Mouse (Mus musculus): ENCODE results near the gene Rbfox1. TPM values are rescaled to one million over a fixed set of nuclear protein-coding genes. Genes with fewer than 3 reads are reported as not detected.

The Rbfox1 gene
- polyA plus RNA-seq, 1 experiment from 2014 or later = 0.32 TPM

GRCm38 (mm10) chr16:5992045-5993011 lies 107.2 kb downstream of the Rbfox1 start:
- Histone ChIP-seq H3K9ac (no peak overlapping the region), H3K27me3 (no peaks in the 10 kb centered on the region), H3K4me2 (no peak overlapping the region), H3K4me1 (replicated peaks) (no peaks in the 10 kb centered on the region), H3K27ac (replicated peaks) (no peak overlapping the region), H3K9me3 (replicated peaks) (no peaks in the 10 kb centered on the region), H3K4me3 (replicated peaks) (no peak overlapping the region), H3K36me3 (replicated peaks) (no peaks in the 10 kb centered on the region)
- 50% methylated on average over 10 of the region's 10 CpGs for WGBS (ENCODE audit: insufficient replicate concordance)
- no peak for ATAC-seq (ENCODE audit: insufficient read depth)

GRCm38 (mm10) chr16:5997136-5997535 lies 112.0 kb downstream of the Rbfox1 start:
- Histone ChIP-seq H3K9ac (no peak overlapping the region), H3K4me2 (no peak overlapping the region), H3K36me3 (replicated peaks) (no peaks in the 10 kb centered on the region), H3K27ac (replicated peaks) (no peak overlapping the region), H3K9me3 (replicated peaks) (no peaks in the 10 kb centered on the region), H3K4me3 (replicated peaks) (no peak overlapping the region), H3K27me3 (no peaks in the 10 kb centered on the region), H3K4me1 (replicated peaks) (no peaks in the 10 kb centered on the region)
- no peak for ATAC-seq (ENCODE audit: insufficient read depth)
- WGBS (ENCODE audit: insufficient replicate concordance) = 43% methylated on average over 4 of the region's 4 CpGs

DNA sequence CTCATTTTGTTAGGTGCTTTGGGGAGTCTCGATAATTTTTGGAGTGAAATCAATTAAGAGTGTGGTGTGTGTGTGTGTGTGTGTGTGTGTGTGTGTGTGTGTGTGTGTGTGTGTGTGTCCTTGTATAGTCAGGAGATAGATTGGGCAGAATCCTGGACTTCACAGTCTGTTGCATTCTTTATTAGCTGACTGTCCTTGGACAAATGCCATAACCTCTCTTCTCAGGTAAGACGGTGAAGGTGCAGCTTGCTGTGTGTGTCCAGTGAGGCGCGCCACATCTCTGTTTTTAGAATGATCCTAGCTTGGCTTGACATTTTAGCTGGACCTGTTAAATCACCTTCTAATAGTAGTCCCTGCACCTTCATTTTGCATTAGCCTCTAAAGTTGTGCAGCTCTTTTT lies 112.5 kb downstream of the Rbfox1 start:
- Histone ChIP-seq H3K27me3 (no peaks in the 10 kb centered on the region), H3K4me3 (replicated peaks) (no peak overlapping the region), H3K27ac (replicated peaks) (no peak overlapping the region), H3K4me2 (no peak overlapping the region), H3K9ac (no peak overlapping the region), H3K36me3 (replicated peaks) (no peaks in the 10 kb centered on the region), H3K9me3 (replicated peaks) (no peaks in the 10 kb centered on the region), H3K4me1 (replicated peaks) (no peaks in the 10 kb centered on the region)
- WGBS (ENCODE audit: insufficient replicate concordance) = 80% methylated on average over 4 of the region's 4 CpGs
- ATAC-seq (ENCODE audit: insufficient read depth) = no peak

- Histone ChIP-seq H3K9ac (no peak overlapping the region), H3K36me3 (replicated peaks) (no peaks in the 10 kb centered on the region), H3K27me3 (no peaks in the 10 kb centered on the region), H3K9me3 (replicated peaks) (no peaks in the 10 kb centered on the region), H3K4me2 (no peak overlapping the region), H3K4me3 (replicated peaks) (no peak overlapping the region), H3K4me1 (replicated peaks) (no peaks in the 10 kb centered on the region), H3K27ac (replicated peaks) (no peak overlapping the region)
- no peak for ATAC-seq (ENCODE audit: insufficient read depth)
- 28% methylated on average over 1 of the region's 1 CpGs for WGBS (ENCODE audit: insufficient replicate concordance)
Measured at GRCm38 (mm10) chr16:6000016-6000415, 114.9 kb downstream of the Rbfox1 start.

GRCm38 (mm10) chr16:6006996-6007395 lies 121.8 kb downstream of the Rbfox1 start:
- Histone ChIP-seq H3K4me2 (no peak overlapping the region), H3K4me3 (replicated peaks) (no peak overlapping the region), H3K36me3 (replicated peaks) (no peaks in the 10 kb centered on the region), H3K27ac (replicated peaks) (no peak overlapping the region), H3K4me1 (replicated peaks) (no peaks in the 10 kb centered on the region), H3K9me3 (replicated peaks) (no peaks in the 10 kb centered on the region), H3K27me3 (no peaks in the 10 kb centered on the region), H3K9ac (no peak overlapping the region)
- ATAC-seq (ENCODE audit: insufficient read depth) = no peak

- Histone ChIP-seq H3K4me2 (no peak overlapping the region), H3K36me3 (replicated peaks) (no peaks in the 10 kb centered on the region), H3K9ac (no peak overlapping the region), H3K9me3 (replicated peaks) (no peaks in the 10 kb centered on the region), H3K4me1 (replicated peaks) (no peaks in the 10 kb centered on the region), H3K27ac (replicated peaks) (no peak overlapping the region), H3K27me3 (no peaks in the 10 kb centered on the region), H3K4me3 (replicated peaks) (no peak overlapping the region)
- WGBS (ENCODE audit: insufficient replicate concordance) = 57% methylated on average over 3 of the region's 3 CpGs
- ATAC-seq (ENCODE audit: insufficient read depth) = no peak
Measured at GRCm38 (mm10) chr16:6012853-6013252, 127.7 kb downstream of the Rbfox1 start.

GRCm38 (mm10) chr16:6018639-6019038 lies 133.5 kb downstream of the Rbfox1 start:
- H3K9ac ChIP-seq = no peak overlapping the region
- no peaks in the 10 kb centered on the region for H3K9me3 ChIP-seq (replicated peaks)
- 26% methylated on average over 5 of the region's 5 CpGs for WGBS (ENCODE audit: insufficient replicate concordance)
- H3K27me3 ChIP-seq = no peaks in the 10 kb centered on the region
- H3K36me3 ChIP-seq (replicated peaks) = no peaks in the 10 kb centered on the region
- no peak overlapping the region for H3K4me3 ChIP-seq (replicated peaks)
- H3K27ac ChIP-seq (replicated peaks) = no peak overlapping the region
- no peak overlapping the region for H3K4me2 ChIP-seq
- H3K4me1 ChIP-seq (replicated peaks) = no peaks in the 10 kb centered on the region
- ATAC-seq (ENCODE audit: insufficient read depth) = no peak

DNA sequence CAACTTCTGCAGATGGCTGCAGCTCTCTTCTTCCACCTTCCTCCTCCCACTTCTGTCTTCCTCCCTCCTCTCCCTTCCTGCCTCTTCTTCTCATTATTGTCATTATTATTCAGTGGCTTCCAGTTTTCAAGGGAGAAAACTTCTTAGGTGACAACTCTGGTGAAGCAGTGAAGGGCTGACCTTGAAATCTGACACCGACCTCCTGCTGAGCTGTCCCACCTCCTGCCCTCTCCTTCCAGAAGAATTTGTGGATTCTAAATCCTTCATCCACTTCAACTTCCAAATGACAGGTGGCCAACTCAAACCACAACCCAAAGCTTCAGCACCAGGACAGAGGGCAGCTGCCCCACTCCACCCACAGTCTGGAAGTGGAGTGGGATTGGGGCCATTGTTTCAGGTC lies 134.2 kb downstream of the Rbfox1 start:
- Histone ChIP-seq H3K36me3 (replicated peaks) (no peaks in the 10 kb centered on the region), H3K4me1 (replicated peaks) (no peaks in the 10 kb centered on the region), H3K9ac (no peak overlapping the region), H3K4me3 (replicated peaks) (no peak overlapping the region), H3K9me3 (replicated peaks) (no peaks in the 10 kb centered on the region), H3K4me2 (no peak overlapping the region), H3K27me3 (no peaks in the 10 kb centered on the region), H3K27ac (replicated peaks) (no peak overlapping the region)
- WGBS (ENCODE audit: insufficient replicate concordance) = 19% methylated on average over 1 of the region's 1 CpGs
- no peak for ATAC-seq (ENCODE audit: insufficient read depth)

DNA sequence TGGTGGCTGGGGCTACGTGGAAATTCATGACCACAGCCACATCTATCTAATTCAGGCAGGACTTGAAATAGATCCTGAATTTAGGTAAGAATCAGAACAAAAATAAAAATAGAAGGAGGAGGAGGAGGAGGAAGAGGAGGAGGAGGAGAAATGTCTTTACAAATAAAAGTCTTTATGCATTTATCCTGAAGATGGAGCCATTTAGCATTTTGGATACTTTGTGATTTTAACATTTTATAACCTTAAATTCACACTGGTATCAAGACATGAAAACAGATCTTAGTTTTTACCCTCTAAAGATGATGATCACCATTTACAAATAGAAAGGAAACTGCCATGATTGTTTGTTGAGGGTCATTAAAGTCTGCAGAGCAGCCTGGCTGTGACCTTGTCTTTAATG lies 146.1 kb downstream of the Rbfox1 start:
- no peak overlapping the region for H3K27ac ChIP-seq (replicated peaks)
- H3K36me3 ChIP-seq (replicated peaks) = no peaks in the 10 kb centered on the region
- WGBS (ENCODE audit: insufficient replicate concordance) = 41% methylated on average over 1 of the region's 1 CpGs
- no peaks in the 10 kb centered on the region for H3K27me3 ChIP-seq
- no peak for ATAC-seq (ENCODE audit: insufficient read depth)
- H3K4me3 ChIP-seq (replicated peaks) = no peak overlapping the region
- H3K4me1 ChIP-seq (replicated peaks) = no peaks in the 10 kb centered on the region
- H3K9me3 ChIP-seq (replicated peaks) = no peaks in the 10 kb centered on the region
- no peak overlapping the region for H3K4me2 ChIP-seq
- H3K9ac ChIP-seq = no peak overlapping the region

- Histone ChIP-seq H3K4me2 (no peak overlapping the region), H3K27ac (replicated peaks) (no peak overlapping the region), H3K4me3 (replicated peaks) (no peak overlapping the region), H3K9me3 (replicated peaks) (no peaks in the 10 kb centered on the region), H3K27me3 (no peaks in the 10 kb centered on the region), H3K9ac (no peak overlapping the region), H3K4me1 (replicated peaks) (no peaks in the 10 kb centered on the region), H3K36me3 (replicated peaks) (no peaks in the 10 kb centered on the region)
- WGBS (ENCODE audit: insufficient replicate concordance) = 71% methylated on average over 7 of the region's 7 CpGs
- ATAC-seq (ENCODE audit: insufficient read depth) = no peak
Measured at GRCm38 (mm10) chr16:6032563-6032962, 147.4 kb downstream of the Rbfox1 start.

DNA sequence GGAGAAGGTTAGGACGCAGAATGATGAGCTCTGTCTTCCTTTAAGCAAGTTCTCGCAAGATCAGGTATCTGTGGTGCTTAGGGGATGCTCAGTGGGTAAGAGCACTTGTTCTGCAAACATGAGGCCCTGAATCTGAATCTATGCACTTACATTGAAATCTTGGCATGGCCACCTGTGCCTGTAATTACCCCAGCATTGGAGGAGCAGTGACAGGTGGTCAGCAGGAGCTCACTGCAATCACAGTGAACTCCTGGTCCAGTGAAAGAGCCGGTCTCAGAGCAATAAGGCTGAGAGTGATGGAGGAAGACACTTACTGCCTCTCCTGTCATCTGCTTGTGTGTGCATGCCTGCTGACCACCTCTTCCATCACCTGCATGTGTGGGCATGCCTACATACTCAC lies 149.7 kb downstream of the Rbfox1 start:
- no peak overlapping the region for H3K27ac ChIP-seq (replicated peaks)
- no peak overlapping the region for H3K4me3 ChIP-seq (replicated peaks)
- WGBS (ENCODE audit: insufficient replicate concordance) = 67% methylated on average over 3 of the region's 3 CpGs
- no peaks in the 10 kb centered on the region for H3K9me3 ChIP-seq (replicated peaks)
- H3K36me3 ChIP-seq (replicated peaks) = no peaks in the 10 kb centered on the region
- no peak for ATAC-seq (ENCODE audit: insufficient read depth)
- no peak overlapping the region for H3K9ac ChIP-seq
- H3K4me1 ChIP-seq (replicated peaks) = no peaks in the 10 kb centered on the region
- H3K27me3 ChIP-seq = no peaks in the 10 kb centered on the region
- H3K4me2 ChIP-seq = no peak overlapping the region

DNA sequence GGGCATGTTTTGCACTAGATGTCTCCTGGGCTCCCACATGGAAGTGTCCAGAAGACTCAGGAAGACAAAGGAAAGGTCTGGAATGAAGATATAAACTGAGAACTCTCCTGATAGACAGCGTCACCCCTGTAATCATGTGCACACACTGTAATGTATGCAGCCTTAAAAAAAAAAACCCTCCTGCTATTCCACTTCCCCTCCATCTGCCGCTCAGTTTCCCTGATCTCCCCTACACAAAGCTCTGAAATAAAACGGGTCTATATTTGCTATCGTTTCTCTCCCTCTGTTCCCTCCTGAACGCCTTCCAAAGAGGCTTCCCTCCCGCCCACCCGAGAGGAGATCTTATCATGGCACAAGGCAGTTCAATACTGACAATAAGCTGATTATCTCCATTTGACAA lies 151.9 kb downstream of the Rbfox1 start:
- Histone ChIP-seq H3K27ac (replicated peaks) (no peak overlapping the region), H3K9ac (no peak overlapping the region), H3K9me3 (replicated peaks) (no peaks in the 10 kb centered on the region), H3K36me3 (replicated peaks) (no peaks in the 10 kb centered on the region), H3K27me3 (no peaks in the 10 kb centered on the region), H3K4me3 (replicated peaks) (no peak overlapping the region), H3K4me2 (no peak overlapping the region), H3K4me1 (replicated peaks) (no peaks in the 10 kb centered on the region)
- no peak for ATAC-seq (ENCODE audit: insufficient read depth)
- WGBS (ENCODE audit: insufficient replicate concordance) = 55% methylated on average over 7 of the region's 7 CpGs

All from liver, embryonic 15.5 days (tissue).